Mouse (Mus musculus): Measurements from ENCODE around the gene Ppa2.

The Ppa2 gene

GRCm38 (mm10) chr3:133405636-133406035, 95.7 kb downstream of the Ppa2 start:
- DNase-seq: no peak

GRCm38 (mm10) chr3:133406248-133406647, 96.3 kb downstream of the Ppa2 start:
- no peak for DNase-seq

- no peak for DNase-seq
Observed at GRCm38 (mm10) chr3:133411123-133411675, 101.3 kb downstream of the Ppa2 start.

GRCm38 (mm10) chr3:133411768-133412167, 101.9 kb downstream of the Ppa2 start:
- no peak for DNase-seq

GRCm38 (mm10) chr3:133414747-133415146, 104.8 kb downstream of the Ppa2 start:
- DNase-seq: no peak

- DNase-seq: no peak
Observed at GRCm38 (mm10) chr3:133423073-133423472, 113.2 kb downstream of the Ppa2 start.

Data from layer of hippocampus, adult 9-11 months (tissue).